In genomic region chr12:99284419-99285069, GRCm38 (mm10) we compare ENCODE assay signal across 8 mouse cellular contexts.
DNase-seq lines count a peak whose midpoint lies in the region; ATAC-seq and TF ChIP-seq lines count a peak whose summit lies in the region.

No protein-coding gene starts in this region.

- H3K27me3 ChIP-seq in heart, embryonic 10.5 days (ENCODE audit: insufficient read depth, poor library complexity, severe bottlenecking), result no peaks in the 10 kb centered on the region
- H3K27me3 ChIP-seq in limb, embryonic 14.5 days (ENCODE audit: control insufficient read depth, insufficient read depth, low read length), result no peaks in the 10 kb centered on the region

- no peak overlapping the region for H3K4me2 ChIP-seq in limb, embryonic 14.5 days (replicated peaks; ENCODE audit: low read depth, low read length, severe bottlenecking)

- peak; percentile 5; the same call in 1 of the 2 replicates for ATAC-seq in limb, embryonic 14.5 days (ENCODE audit: low FRiP score, low read depth)

- H3K4me1 ChIP-seq in heart, embryonic 10.5 days, result peaks cover 71% of the 10 kb centered on the region
- peaks cover 29% of the 10 kb centered on the region for H3K4me1 ChIP-seq in limb, embryonic 14.5 days (ENCODE audit: control insufficient read depth, insufficient read depth, low read length)

- peak overlapping the region; percentile 47 for H3K27ac ChIP-seq in heart, embryonic 10.5 days
- H3K27ac ChIP-seq in limb, embryonic 14.5 days (replicated peaks; ENCODE audit: low read depth, low read length), result peak overlapping the region; percentile 38; the same call in 1 of the 2 replicates

- WGBS in heart, embryonic 10.5 days, result 72% methylated on average over 8 of the region's 8 CpGs
- 55% methylated on average over 8 of the region's 8 CpGs for WGBS in limb, embryonic 14.5 days

- no peak for DNase-seq in heart, embryonic 10.5 days (ENCODE audit: low spot score)
- DNase-seq in heart, postnatal 4 days, result no peak
- peak; percentile 42 to 47 for DNase-seq in spleen, postnatal 36 days (ENCODE audit: low spot score in 2 of 2)
- DNase-seq in spleen, postnatal 10 days (ENCODE audit: low spot score in 2 of 2), result no peak
- no peak for DNase-seq in limb, embryonic 14.5 days (ENCODE audit: low spot score)
- no peak for DNase-seq in retina, embryonic 14.5 days (ENCODE audit: low spot score)
- DNase-seq in layer of hippocampus, postnatal 10 days (ENCODE audit: low spot score in 2 of 2), result no peak
- no peak for DNase-seq in gastrocnemius, postnatal 4 days (ENCODE audit: low spot score in 2 of 2)

- no peaks in the 10 kb centered on the region for H3K36me3 ChIP-seq in heart, embryonic 10.5 days
- no peaks in the 10 kb centered on the region for H3K36me3 ChIP-seq in limb, embryonic 14.5 days (ENCODE audit: control insufficient read depth, insufficient read depth, low read length)

- no peak overlapping the region for H3K4me3 ChIP-seq in heart, embryonic 10.5 days
- no peak overlapping the region for H3K4me3 ChIP-seq in limb, embryonic 14.5 days (replicated peaks; ENCODE audit: low read length)

- TF ChIP-seq POLR2A in limb, embryonic 14.5 days (IDR thresholded peaks at IDR 0.05; ENCODE audit: borderline replicate concordance, extremely low read depth, insufficient read depth, insufficient read length), result no peak

- no peaks in the 10 kb centered on the region for H3K9me3 ChIP-seq in heart, embryonic 10.5 days
- H3K9me3 ChIP-seq in limb, embryonic 14.5 days (ENCODE audit: control insufficient read depth, low read length), result no peaks in the 10 kb centered on the region

- no peak overlapping the region for H3K9ac ChIP-seq in limb, embryonic 14.5 days (ENCODE audit: low read depth, low read length, severe bottlenecking)

Comparison
In these comparisons a context has a peak if more than half of its experiments do, and no peak if none do; other contexts are left out.
1. DNase-seq: peak in spleen, postnatal 36 days (2 of 2); none in heart, embryonic 10.5 days (single experiment), heart, postnatal 4 days (single experiment), spleen, postnatal 10 days (0 of 2), limb, embryonic 14.5 days (single experiment), retina, embryonic 14.5 days (single experiment), layer of hippocampus, postnatal 10 days (0 of 2) and gastrocnemius, postnatal 4 days (0 of 2).